Mouse (Mus musculus): Measurements from ENCODE around the gene Rab3il1. TPM values are rescaled to one million over a fixed set of nuclear protein-coding genes. Genes with fewer than 3 reads are reported as not detected.

Gene Rab3il1
- total RNA-seq, 2 experiments from 2014 or later: 9.4 to 9.5 TPM

GRCm38 (mm10) chr19:10034356-10034755, 32.9 kb downstream of the Rab3il1 start:
- intact Hi-C loops (cut with DNase I): loop anchor here (1.0 to 2.0 kb wide), 3 partner anchors 34 to 164 kb away; no protein-coding TSS in a partner anchor
- DNase-seq (ENCODE audit: low spot score in 2 of 2): no peak

DNA sequence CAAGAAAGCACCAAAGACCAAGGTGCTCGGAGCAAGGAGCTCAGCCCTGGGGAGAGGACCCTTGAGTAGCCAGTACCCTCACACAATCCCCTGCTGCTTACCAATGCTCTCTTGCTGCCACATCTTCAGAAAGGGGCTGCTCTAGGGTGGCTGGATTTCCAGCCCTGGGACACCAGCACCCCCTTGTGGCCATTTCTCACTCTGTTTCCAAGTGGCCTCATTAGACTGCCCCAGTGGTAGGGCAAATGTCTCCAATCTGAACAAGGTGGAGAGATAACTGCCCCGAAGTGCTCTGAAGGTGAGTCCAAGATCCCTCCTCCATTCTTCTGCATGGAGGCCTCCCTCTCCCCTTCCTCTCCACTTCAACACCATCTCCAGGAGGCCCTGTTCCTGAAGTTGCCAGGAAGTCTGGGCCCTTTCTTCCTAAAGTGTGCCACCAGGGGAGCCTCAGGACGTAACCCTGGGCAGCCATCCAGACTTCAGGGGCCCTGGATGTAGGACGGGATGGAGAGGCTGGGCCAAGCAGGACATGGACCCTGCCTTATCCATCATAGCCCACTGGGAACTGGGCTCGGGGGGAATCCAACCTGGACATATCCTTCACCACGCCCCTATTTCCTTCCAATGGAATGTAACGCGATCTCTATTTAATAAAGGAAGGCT, 33.4 kb downstream of the Rab3il1 start:
- intact Hi-C loops (cut with DNase I): loop anchor here (1.0 to 2.0 kb wide), 3 partner anchors 35 to 164 kb away; no protein-coding TSS in a partner anchor

DNA sequence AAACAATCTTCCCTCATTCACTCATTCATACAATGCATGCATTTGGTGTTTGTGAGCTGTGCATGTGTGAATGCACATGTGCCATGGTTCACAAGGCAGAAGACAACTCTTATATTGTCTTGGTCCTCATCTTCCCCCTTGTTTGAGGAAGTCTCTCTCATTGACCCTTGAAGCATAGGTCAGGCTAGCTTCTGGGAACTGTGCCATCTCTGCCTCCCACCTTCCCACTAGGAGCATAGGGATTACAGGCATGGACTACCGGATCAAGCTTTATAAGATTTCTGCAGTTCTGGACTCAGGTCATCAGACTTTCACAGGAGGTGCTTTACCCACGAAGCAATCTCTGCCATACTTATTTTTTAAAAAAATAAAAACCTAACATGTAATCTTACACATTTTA, 36.1 kb downstream of the Rab3il1 start:
- DNase-seq (ENCODE audit: low spot score in 2 of 2): no peak
- intact Hi-C loops (cut with DNase I): no loop called here

More for the DNA sequence above, 33.4 kb downstream of the Rab3il1 start:
- DNase-seq (ENCODE audit: low spot score in 2 of 2): peak; percentile 74 to 81

DNA sequence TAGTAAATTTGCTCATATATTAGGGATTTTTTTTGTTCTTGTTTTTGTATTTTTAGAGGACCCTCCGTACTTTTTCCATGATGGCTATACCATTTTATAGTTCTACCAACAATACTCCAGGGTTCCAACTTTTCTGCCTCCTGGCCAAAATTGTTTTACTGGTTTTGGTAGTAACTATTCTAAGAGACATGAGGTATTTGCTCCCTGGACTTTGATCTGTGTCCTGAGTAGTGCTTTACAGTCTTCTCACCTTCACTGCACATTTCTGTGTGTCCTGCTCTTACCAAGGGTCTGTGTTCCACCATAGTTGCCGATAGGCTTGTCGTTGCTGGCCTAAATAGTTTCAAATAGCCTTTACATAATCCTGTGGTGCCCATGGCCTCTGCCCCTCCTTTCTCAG, 36.9 kb downstream of the Rab3il1 start:
- intact Hi-C loops (cut with DNase I): no loop called here
- no peak for DNase-seq (ENCODE audit: low spot score in 2 of 2)

DNA sequence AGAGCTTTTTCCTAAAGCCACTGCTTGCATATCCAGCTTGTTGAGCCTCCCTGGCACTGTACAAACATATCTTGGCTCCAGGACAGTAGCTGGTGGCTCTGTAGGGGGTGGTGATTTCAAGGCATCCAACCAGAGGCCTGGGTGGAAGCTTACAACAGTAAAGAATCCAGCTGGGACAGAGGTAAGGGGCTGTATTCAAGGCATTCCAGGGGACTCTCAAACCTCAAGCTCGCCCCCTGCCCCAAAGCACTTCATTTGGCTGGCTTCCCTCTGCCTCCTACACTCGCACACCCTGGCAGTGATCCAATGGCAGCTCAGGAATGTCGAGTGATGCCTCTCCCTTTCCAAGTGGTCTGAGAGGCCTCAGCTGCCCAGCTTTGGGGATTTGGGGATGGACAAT, 37.4 kb downstream of the Rab3il1 start:
- intact Hi-C loops (cut with DNase I): no loop called here
- DNase-seq (ENCODE audit: low spot score in 2 of 2): no peak

DNA sequence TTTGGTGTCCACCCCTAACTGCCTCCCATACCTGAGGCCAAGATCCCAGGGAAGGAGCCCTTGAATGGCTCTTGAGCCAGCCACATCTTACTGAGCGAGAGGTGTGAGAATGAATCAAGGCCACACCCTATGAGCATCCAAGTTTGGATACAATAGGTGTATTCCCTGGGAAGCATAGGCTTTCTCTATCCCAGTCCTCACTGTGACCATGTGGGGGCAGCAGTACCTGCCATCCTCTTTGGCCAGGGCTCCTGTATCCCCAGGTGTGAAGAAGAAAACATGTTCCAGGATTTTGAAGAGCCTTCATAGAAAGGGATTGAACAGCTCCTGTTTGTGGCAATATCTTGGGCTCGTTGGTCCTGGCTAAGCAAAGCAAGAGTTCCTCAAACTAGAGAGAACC, 38.1 kb downstream of the Rab3il1 start:
- intact Hi-C loops (cut with DNase I): loop anchor here (2.0 to 5.0 kb wide), 2 partner anchors 59 to 143 kb away; partner anchors contain the start of gene Fads1
- DNase-seq (ENCODE audit: low spot score in 2 of 2): no peak

DNA sequence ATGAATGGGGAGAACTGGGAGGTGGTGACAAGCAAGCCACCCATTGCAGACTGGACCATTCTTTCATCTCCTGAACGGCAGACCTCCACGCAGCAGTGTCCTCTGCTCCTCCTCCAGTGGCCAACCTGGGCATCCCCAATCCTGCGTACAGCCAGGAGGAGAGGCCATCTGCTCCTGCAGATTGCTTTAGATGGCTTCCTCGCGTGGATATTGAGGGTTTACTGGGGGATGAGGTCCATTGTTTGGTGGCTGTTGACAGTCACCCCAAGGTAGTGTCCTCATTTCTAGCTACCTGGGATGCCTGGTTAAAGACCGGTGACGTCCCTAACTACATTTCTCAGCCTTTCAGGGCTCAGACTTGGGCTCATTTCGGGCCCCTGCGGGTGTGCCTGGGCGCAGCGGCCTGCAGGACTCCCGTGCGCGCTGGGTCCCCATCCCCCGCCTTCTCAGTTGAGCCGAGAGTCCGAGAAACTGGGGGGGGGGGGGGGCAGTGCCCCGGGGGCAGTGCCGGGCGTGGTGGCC, 39.5 kb downstream of the Rab3il1 start:
- peak in 1 of 2 experiments; percentile 29 for DNase-seq (ENCODE audit: low spot score in 2 of 2)
- intact Hi-C loops (cut with DNase I): loop anchor here (2.0 to 5.0 kb wide), 2 partner anchors 58 to 141 kb away; partner anchors contain the start of gene Fads1

- intact Hi-C loops (cut with DNase I): loop anchor here (2.0 to 5.0 kb wide), 2 partner anchors 57 to 141 kb away; partner anchors contain the start of gene Fads1
Measured at GRCm38 (mm10) chr19:10041388-10042148, 40.1 kb downstream of the Rab3il1 start, which contains the start of gene Fads3. TSS of gene Fads3 (plus strand) at chr19:10041569.

DNA sequence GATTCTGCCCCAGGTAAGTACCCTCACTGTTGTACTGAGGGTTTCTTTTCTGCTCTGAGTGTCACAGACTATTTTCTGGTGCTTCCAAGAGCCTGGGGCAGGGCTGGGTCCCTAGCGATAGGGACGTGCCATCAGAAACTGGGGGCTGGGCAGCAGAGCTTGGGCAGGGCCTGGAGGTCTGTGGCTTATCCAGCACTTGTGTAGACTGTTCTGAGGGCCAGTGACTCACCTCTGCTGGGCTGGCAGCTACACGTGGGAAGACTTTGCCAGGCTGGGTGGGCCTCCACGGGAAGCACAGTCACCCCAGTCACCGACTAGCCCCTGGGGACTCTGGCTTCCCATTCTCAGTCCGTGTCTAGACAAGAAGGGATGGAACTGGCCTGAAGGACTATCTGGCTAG, 40.8 kb downstream of the Rab3il1 start:
- no peak for DNase-seq (ENCODE audit: low spot score in 2 of 2)
- intact Hi-C loops (cut with DNase I): loop anchor here (5.0 kb wide), 1 partner anchor 140 kb away; the partner anchor contains the start of gene Fads1

More at GRCm38 (mm10) chr19:10041388-10042148, 40.1 kb downstream of the Rab3il1 start, which contains the start of gene Fads3:
- DNase-seq (ENCODE audit: low spot score in 2 of 2): peak; percentile 76 to 80

- intact Hi-C loops (cut with DNase I): loop anchor here (5.0 kb wide), 1 partner anchor 139 kb away; the partner anchor contains the start of gene Fads1
- DNase-seq (ENCODE audit: low spot score in 2 of 2): no peak
Measured at GRCm38 (mm10) chr19:10042816-10043215, 41.3 kb downstream of the Rab3il1 start.

- intact Hi-C loops (cut with DNase I): loop anchor here (5.0 kb wide), 1 partner anchor 139 kb away; the partner anchor contains the start of gene Fads1
- no peak for DNase-seq (ENCODE audit: low spot score in 2 of 2)
Measured at GRCm38 (mm10) chr19:10043643-10044042, 42.2 kb downstream of the Rab3il1 start.

DNA sequence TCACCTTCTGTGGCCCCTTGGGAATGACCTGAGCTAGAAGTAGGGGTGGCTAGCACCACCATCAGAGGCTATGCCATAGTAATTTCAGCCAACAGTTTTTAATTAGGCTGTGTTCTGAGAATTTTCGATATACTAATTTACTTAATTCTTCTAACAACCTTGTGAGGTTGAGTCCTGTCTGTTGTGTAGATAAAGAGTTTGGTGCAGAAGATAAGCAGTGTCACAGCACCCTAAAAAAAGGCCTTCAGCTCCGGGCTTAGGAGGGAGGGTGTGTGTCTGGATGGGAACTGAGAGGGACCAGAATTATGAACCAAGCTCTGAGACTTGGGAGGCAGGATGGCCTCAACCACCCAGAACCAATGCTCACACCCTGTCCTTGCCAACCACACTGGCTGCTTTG, 44.2 kb downstream of the Rab3il1 start:
- no peak for DNase-seq (ENCODE audit: low spot score in 2 of 2)
- intact Hi-C loops (cut with DNase I): no loop called here

GRCm38 (mm10) chr19:10046346-10046745, 44.9 kb downstream of the Rab3il1 start:
- DNase-seq (ENCODE audit: low spot score in 2 of 2): no peak
- intact Hi-C loops (cut with DNase I): no loop called here

DNA sequence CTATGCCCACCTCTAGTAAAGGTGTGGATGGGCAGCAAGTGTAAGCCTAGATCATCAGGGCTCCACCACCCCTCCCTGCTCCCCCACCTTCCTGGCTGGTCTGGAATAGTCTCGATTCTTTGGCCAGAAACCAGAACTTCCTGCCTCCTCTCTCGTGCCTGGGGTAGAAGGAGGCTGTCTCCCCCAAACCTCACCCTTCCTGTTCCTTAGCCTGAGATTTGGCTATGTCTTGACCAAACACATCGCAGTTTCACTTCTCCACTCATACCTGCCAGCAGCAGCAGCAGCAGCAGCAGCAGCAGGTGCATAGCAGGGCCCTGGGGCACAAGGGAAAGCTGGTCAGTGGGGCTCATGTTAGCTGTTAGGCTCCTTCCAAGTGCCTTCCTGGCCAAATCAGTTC, 45.5 kb downstream of the Rab3il1 start:
- no peak for DNase-seq (ENCODE audit: low spot score in 2 of 2)
- intact Hi-C loops (cut with DNase I): no loop called here

GRCm38 (mm10) chr19:10049533-10049932, 48.1 kb downstream of the Rab3il1 start:
- intact Hi-C loops (cut with DNase I): no loop called here
- no peak for DNase-seq (ENCODE audit: low spot score in 2 of 2)

- DNase-seq (ENCODE audit: low spot score in 2 of 2): no peak
- intact Hi-C loops (cut with DNase I): no loop called here
Measured at GRCm38 (mm10) chr19:10050438-10050837, 49.0 kb downstream of the Rab3il1 start.

GRCm38 (mm10) chr19:10052698-10053097, 51.2 kb downstream of the Rab3il1 start:
- intact Hi-C loops (cut with DNase I): no loop called here
- no peak for DNase-seq (ENCODE audit: low spot score in 2 of 2)

DNA sequence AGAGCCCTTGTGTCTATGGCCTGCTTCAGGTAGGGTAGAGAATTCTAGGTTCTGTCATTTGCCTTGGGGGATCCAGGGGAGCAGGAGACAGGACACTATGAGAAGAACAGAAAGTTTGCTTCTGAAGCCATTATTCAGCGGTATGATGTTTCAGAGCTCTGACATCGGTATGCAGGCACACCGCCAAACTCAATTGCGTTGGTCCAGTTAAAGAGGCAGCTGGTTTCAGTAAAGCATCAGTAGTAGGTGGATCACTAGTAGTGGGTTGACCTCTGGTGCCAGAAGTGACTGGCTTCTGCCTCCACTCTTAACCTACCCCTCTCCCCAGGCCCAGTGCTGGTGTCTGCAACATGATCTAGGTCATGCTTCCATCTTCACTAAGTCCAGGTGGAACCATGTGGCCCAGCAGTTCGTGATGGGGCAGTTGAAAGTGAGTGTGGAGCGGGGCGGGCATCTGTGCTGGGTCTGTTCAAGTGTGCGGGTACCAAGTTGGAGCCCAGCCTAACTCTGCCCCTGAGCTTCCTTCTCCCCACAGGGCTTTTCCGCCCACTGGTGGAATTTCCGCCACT, 52.3 kb downstream of the Rab3il1 start:
- DNase-seq (ENCODE audit: low spot score in 2 of 2): no peak
- intact Hi-C loops (cut with DNase I): no loop called here

DNA sequence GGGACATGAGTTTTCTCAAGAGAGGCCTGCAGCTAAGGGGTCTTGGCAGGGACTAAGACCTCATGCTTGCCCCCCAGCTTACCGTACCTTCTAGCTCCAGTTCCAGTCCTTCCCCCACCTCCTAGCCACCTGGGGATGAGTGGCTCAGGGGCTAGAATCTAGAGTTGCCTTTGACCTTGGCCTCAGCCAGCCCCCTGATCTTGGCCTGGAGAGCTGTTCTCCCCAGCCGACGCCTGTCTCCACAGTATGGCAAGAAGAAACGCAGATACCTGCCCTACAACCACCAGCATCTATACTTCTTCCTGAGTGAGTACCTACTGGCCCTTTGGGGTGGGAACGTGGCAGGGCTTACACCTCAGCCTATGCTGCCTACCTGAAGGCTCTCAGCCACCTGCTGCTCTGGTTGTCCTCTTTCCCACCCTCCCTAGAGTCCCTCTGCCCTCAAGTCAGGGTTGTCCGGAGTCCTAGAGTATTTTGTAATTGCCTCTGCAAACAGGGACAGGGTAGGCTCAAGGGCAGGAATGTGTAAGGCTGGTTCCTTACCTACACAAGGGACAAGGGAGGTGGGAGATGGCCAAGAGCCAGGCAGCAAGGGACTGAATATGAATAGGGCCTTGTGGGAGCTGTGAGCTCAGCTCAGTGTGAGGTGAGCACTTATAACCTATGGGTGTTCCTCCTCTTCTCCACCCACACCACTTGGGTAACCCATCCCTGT, 53.0 kb downstream of the Rab3il1 start:
- intact Hi-C loops (cut with DNase I): no loop called here
- DNase-seq (ENCODE audit: low spot score in 2 of 2): no peak
